In the genomic region with DNA sequence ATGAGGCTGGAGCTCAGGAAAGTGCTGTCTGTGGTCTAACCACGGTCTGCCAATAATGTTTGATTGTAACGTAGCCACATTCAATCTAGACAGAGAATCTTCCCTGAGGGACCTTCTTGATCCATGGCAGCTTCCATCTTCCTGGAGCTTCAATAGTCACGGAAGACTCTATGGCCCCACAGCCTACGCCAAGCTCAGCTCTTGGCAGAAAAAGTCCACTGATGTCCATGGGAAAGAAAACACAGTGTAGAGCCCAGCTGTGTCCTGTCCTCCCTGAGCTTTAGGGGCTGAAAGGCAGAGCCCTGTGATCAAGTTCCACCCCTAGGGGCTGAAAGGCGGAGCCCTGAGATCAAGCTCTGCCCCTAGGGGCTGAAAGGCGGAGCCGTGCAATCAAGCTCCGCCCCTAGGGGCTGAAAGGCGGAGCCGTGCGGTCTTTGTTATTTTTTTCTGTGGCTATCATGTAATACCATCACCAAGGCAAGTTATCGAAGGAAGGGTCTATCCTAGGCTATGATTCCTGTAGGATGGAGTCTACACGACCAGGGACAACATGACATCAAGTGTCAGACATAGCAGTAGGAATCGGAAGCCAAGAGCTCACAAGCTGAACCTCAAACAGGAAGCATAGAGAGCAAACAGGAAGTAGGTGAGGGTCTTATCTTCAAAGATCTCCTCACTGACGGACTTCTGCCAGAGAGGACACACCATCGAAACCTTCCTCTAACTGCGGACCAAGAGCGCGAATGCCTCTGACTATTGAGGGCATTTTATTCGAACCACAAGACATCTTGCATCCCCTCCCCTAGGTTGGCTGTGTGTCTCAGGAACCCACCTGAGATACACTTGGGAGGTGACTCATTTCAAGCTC, we compare ENCODE assay signal across 15 mouse cellular contexts.
DNase-seq lines count a peak whose midpoint lies in the region; ATAC-seq lines count a peak whose summit lies in the region.
"Had no signal": no experiment of that assay in that cellular context is flagged by ENCODE, and none has a peak within 500 bp of the region (broad histone marks: within the 10 kb centered on the region; RNA-seq: fewer than 3 reads in every experiment).

No protein-coding gene starts in this region.

- DNase-seq in heart, adult 11 months = peak; percentile 95
- no peak for DNase-seq in heart, adult 8-10 months (ENCODE audit: low spot score)
- peak; percentile 44 to 58 for DNase-seq in B cell, adult 2 months
- peak; percentile 22 for DNase-seq in thymus, postnatal 0 days (ENCODE audit: low spot score)
- no peak for DNase-seq in urinary bladder, adult 18-20 months (ENCODE audit: low spot score in 2 of 2)
- DNase-seq in urinary bladder, postnatal 25 days (ENCODE audit: low spot score) = no peak
- no peak for DNase-seq in cerebellum, adult 18-20 months
- DNase-seq: adrenal gland, postnatal 25 days; cerebellum, adult 2 months; kidney, adult 11 months; lung, postnatal 10 days; midbrain, embryonic 14.5 days had no signal

- ATAC-seq in granulocyte monocyte progenitor cell, adult 5-6 weeks (replicated peaks; ENCODE audit: poor library complexity, severe bottlenecking) = peak; percentile 50
- ATAC-seq: forebrain, embryonic 14.5 days; hindbrain, postnatal 0 days had no signal

Comparison
In these comparisons a context has a peak if more than half of its experiments do, and no peak if none do; other contexts are left out.
1. DNase-seq: peak in heart, adult 11 months (single experiment), B cell, adult 2 months (2 of 2) and thymus, postnatal 0 days (single experiment); none in heart, adult 8-10 months (single experiment), urinary bladder, adult 18-20 months (0 of 2), urinary bladder, postnatal 25 days (single experiment) and cerebellum, adult 18-20 months (0 of 2).